Mouse (Mus musculus) kidney, postnatal 36 days (tissue): ENCODE data around the gene Hk2.

ENCODE experiments used
- DNase-seq, 2 experiments: peaks; one replicate each; pipeline ENCODE4 v3.0.0; 2021 to 2022; ENCODE audit warnings: mixed read lengths in 2 of 2

The Hk2 gene

GRCm38 (mm10) chr6:82774321-82774764, at the start of gene Hk2:
Gene Hk2 (minus strand): TSS chr6:82774454.
- peak; percentile 72 to 80 for DNase-seq

GRCm38 (mm10) chr6:82821758-82822253, 47.6 kb upstream of the Hk2 start:
- DNase-seq: peak in 1 of 2 experiments; percentile 4

GRCm38 (mm10) chr6:82820716-82821115, 46.5 kb upstream of the Hk2 start:
- DNase-seq: no peak

GRCm38 (mm10) chr6:82814821-82815220, 40.6 kb upstream of the Hk2 start:
- no peak for DNase-seq

GRCm38 (mm10) chr6:82807984-82808700, 33.9 kb upstream of the Hk2 start:
- DNase-seq: no peak

GRCm38 (mm10) chr6:82806971-82807370, 32.7 kb upstream of the Hk2 start:
- DNase-seq: no peak

- peak in 1 of 2 experiments; percentile 14 for DNase-seq
Measured at GRCm38 (mm10) chr6:82806503-82806902, 32.2 kb upstream of the Hk2 start.

- no peak for DNase-seq
Measured at GRCm38 (mm10) chr6:82805894-82806293, 31.6 kb upstream of the Hk2 start.

GRCm38 (mm10) chr6:82804984-82805383, 30.7 kb upstream of the Hk2 start:
- no peak for DNase-seq

GRCm38 (mm10) chr6:82798202-82798737, 24.0 kb upstream of the Hk2 start:
- no peak for DNase-seq

- DNase-seq: no peak
Measured at GRCm38 (mm10) chr6:82797300-82797839, 23.1 kb upstream of the Hk2 start.

- DNase-seq: no peak
Measured at GRCm38 (mm10) chr6:82790864-82791263, 16.6 kb upstream of the Hk2 start.

- no peak for DNase-seq
Measured at GRCm38 (mm10) chr6:82783906-82784305, 9.7 kb upstream of the Hk2 start.

GRCm38 (mm10) chr6:82780802-82781393, 6.6 kb upstream of the Hk2 start:
- no peak for DNase-seq

- DNase-seq: no peak
Measured at GRCm38 (mm10) chr6:82780369-82780768, 6.1 kb upstream of the Hk2 start.

GRCm38 (mm10) chr6:82777124-82777654, 2.9 kb upstream of the Hk2 start:
- DNase-seq: no peak

GRCm38 (mm10) chr6:82775386-82775785, 1.1 kb upstream of the Hk2 start:
- no peak for DNase-seq

GRCm38 (mm10) chr6:82773261-82774131, 758 bp downstream of the Hk2 start:
- DNase-seq: peak in 1 of 2 experiments; percentile 26

- DNase-seq: peak in 1 of 2 experiments; percentile 15
Measured at GRCm38 (mm10) chr6:82772451-82773101, 1.7 kb downstream of the Hk2 start.

- no peak for DNase-seq
Measured at GRCm38 (mm10) chr6:82771981-82772409, 2.3 kb downstream of the Hk2 start.

- no peak for DNase-seq
Measured at GRCm38 (mm10) chr6:82771059-82771458, 3.2 kb downstream of the Hk2 start.

- no peak for DNase-seq
Measured at GRCm38 (mm10) chr6:82770286-82770685, 4.0 kb downstream of the Hk2 start.
